Mouse (Mus musculus): ENCODE data around the gene Lpin2.
A peak's percentile ranks its signal among the peaks of the same experiment; 100 is the strongest.

Lpin2 gene

DNA sequence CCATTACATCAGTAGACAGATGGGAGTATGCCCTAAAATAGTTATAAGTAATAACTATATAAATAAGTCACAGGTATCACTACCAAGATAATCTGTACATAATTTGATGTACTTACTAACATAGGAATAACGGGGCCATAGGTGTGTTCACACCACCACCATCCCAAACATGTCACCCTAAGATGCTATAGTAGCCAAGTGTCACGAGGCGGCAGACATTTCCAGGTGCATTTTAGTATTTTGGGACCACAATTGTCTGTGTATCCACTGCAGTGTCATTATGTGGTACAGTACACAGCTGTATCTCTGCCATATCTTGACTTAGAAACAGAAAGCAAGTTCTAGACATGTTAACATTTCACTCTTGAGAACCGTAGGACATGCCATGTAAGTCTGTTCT lies 50.9 kb downstream of the Lpin2 start:
- no peak for DNase-seq

DNA sequence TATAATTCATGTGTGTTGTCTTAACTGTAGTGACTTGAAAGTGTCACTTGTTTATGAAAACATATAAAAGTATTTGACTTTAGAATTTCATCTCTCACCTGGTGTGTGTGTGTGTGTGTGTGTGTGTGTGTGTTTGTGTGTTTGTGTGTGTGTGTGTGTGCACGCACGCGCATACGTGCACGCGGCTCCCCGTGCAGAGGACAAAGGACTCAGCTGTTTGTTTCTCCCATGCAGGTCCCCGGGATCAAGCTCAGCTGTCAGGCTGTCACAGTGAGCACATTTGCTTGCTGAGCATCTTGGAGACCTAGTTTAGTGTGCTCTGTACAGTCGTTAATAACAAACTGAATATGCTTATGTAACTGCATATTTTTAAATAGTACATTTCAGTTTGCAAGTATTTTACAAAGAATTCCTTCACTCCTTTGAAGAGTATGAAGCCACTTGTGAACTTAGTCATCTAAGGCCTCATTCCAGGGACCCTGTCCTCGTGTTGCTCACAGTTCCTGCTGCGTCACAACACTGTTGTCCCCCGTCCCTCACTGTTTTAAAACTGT lies 51.8 kb downstream of the Lpin2 start:
- no peak for DNase-seq

DNA sequence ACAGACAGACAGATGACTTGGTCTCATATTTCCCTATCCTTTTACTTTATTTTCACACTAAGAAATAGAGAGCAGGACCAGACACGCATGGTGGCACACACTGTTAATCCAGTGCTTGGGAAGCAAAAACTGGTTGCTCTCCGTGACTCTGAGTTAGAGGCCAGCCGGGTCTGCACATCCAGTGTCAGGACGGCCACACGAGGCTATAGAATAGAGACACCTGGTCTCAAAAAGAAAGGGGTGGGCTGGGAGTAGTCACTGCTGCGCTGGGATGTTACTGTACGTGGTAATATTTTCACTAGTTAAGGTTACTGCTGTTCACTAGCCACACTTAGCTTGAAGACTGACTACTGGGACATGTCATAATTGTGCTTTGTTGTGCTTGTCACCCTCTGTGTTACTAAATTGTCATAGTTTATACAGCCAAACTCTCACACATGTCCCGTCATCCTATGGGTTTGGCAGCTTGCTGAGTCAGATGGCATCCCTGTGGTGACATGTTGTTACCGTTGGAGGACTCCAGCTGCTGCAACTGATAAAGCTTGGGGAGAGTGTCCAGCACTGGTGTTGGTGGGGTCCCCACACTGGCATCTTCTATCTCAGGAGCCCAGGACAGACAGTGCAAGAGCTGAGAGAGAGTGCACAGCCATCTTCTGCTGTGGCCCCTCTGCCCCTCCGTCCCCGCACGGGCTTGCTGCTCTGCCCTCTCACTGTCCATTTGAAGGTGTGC lies 53.0 kb downstream of the Lpin2 start:
- DNase-seq, result no peak

DNA sequence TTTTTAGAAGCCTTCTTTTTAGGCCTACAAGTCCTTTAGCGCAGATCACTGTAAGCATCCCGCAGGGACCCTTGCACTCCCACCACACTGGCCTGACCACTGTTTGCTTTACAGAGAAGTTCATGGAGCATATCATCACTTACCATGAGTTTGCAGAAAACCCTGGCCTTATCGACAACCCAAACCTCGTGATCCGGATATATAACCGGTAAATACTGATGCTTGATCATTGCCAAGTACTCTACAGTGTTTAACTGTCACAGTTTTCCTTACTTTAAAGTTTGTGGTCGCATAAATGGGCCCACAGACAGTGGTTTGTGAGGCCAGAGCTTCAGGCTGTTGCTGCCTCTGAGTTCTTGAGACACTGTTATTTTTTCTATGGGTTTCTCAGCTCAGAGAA lies 56.1 kb downstream of the Lpin2 start:
- no peak for DNase-seq

DNA sequence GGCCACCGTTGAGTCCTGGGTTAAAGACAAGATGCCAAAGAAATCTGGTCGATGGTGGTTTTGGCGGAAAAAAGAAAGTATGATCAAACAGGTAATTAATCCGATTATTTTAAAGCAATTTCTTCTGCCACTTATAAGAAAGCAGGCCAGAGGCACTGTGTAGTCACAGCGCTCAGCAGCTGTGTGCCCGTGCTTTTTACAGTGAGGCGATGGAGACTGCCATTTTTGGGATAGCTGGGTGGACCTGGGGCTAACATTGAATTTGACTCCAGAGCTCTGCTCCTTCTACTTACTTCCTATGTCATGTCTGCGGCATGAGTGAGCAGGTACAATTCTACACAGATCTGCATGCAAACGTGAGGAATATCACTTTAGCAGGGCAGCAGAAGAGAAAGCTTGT lies 58.5 kb downstream of the Lpin2 start:
- DNase-seq, result no peak

DNA sequence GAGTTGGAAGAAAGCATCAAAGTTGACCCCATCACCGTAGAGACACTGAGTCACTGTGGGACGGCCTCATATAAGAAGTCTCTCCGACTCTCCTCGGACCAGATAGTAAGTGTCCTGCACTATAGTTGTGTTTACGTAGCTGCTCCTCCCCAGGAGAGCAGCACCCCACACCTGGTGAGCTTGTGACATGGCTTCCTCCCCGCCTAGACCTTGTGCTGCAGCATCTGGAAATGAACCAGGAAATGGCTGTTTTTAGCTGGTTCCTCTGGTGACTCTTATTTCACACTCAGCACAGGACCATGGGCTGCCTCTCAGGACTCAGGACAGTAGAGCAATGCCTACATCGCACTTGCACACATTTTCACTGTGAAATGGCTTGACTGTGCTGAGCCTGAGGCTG lies 60.3 kb downstream of the Lpin2 start:
- no peak for DNase-seq

DNA sequence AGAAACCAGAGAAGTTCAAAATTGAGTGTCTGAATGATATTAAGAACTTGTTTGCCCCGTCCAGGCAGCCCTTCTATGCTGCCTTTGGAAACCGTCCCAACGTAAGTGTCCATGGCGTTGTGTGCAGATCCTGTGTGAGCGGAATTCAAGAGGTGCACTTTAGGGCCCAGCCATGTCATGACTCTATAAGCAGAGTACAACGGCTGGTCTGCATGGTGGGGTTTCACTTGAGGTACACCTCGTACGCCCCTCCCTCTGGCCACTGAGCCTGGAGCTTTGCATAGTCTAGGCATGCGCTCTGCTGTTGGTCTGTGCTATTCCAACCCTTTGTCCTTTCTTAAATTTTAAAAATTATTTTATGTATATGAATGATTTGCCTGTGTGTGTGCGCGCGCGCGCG lies 62.8 kb downstream of the Lpin2 start:
- no peak for DNase-seq

DNA sequence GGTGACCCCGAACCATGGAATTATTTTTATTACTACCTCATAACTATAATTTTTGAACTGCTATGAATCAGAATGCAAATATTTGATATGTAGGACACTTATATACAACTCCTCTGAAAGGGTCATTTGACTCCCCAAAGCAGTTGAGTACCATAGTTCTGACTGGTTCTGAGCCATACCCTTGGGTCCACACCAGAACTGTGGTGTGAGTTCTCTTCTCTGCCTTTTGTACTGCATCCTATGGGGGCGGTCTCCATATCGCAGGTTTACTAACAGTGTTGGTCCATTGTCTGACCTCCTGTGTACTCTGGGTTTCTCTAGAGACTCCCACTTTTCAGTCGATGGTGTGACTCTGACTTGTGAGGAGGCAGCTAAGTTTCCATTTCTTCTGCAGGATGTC lies 63.7 kb downstream of the Lpin2 start:
- DNase-seq, result no peak

DNA sequence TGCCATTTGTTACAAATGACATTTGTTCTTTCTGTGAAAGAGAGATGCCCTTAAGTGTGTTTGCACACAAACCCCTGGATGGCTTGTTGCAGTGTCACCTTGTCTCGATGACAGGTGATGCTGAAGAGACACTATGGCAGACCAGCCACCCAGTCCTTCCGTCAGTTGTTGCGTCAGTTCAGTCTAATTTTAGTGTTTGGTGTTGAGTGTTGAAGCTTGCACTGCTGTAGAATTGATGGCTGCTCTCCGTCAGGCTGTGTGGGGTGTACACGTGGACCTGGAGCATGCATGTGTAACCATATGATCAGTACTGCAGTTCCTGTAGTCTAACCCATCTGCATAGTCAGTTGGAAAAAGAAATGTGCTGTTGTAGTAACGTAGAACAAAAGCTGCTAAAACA lies 66.6 kb downstream of the Lpin2 start:
- DNase-seq, result no peak

DNA sequence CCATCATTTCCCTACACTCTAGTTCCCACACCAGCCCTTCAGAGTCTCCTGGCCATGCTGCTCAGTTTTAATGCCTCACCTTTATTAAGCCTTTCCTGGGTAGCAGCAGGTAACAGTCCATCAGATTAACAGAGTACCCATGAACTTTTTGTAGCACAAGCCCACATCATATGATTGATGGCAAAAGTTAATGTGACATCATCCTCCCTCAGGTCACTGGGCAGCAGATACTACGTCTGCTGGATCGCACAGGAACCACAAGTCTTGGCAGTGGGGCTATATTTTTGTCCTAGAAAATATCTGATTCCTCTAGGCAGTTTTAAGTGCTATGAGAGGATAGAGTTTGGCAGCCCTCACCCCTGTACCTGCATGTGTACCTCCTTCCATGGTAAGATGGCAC lies 67.7 kb downstream of the Lpin2 start:
- no peak for DNase-seq

DNA sequence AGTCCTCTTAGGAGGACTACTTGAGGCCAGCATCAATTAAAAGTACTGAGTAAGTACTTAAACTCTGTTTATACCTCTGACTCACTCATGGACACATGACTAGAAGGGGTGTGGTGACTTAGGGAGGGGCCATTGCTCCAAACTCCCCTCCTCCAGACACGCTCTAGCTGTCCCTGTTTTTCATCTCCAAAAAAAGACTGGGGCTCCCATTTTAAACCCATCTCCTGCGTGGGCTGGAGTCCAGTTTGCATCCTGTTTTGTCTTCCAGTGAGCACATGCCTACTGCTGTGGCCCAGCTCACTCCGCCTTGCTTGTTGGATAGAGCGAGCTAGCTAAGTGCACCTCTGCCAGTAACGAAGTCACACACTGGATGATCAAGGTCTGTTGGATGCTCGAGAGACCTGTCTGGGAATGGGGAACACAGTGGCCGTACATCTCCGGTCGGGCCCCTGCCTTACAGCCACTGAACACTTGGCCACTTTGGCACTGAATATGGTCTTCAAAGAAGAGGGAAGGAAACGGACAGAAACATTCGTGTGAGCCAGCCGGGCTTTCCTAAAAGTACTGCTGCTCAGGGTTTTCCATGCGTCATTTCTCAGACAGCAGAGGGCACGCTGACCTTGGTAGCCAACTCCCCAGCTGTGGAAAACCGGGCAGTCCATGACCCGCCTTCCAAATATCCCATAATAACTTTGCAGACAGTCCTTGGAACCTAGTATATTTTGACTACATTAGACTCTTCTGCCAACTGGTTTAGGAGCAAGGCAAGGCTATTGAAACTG lies 68.7 kb downstream of the Lpin2 start:
- DNase-seq, result no peak

DNA sequence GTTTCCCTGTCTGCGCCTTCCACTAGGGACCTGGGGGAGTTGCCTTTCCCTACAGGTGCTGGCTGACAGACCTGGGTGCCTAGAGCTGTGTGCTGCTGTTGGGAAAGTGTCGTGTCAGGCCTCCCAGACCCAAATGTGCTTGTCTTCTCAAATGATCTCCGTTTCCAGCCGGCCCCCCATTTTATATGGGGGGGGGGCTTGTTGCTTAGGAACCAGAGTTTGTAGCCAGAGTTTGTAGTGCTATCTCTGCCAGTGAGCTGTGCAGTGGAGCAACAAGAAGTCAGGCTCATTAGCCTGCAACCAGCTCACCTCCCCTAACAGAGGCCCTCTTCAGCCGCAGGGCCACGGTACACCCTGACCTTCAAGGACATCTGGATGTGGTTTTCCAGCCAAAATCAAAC lies 69.2 kb downstream of the Lpin2 start:
- no peak for DNase-seq

DNA sequence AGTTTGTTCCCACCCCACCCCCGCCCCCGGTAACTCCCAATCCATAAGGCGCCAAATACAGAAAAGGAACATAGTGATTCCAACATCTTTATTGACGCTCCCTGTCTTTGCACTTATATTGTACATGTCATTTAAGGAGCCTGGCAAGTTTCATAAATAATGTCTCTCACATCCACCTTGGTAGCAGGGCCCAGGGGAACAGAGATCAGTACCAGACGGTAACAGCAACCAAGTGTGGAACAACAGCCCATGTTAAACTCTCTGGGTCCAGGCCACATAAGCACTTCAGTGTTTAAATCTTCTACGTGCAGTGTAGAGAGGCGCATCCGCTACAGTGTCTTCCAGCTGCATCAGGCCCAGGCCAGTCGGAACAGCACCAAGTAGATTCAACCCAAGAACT lies 69.7 kb downstream of the Lpin2 start:
- DNase-seq, result no peak

DNA sequence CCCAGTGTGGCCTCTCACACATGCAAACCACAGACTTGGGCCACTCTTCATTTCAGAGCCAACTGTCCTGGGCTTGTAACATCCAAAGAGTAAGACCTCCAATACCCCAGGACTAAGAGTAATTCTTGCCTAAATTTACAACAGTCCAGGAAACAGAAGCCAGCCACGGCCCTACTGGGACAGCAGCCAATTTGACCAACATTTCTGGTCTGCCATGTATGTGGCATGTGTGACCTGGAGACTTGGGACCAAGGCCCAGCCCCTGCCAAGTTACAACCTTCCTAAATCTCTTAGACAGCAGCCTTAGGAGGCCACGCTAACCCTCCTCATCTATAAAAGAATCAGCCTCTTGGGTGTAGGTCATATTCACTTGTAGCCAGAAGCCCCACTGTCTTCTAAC lies 71.0 kb downstream of the Lpin2 start:
- no peak for DNase-seq

DNA sequence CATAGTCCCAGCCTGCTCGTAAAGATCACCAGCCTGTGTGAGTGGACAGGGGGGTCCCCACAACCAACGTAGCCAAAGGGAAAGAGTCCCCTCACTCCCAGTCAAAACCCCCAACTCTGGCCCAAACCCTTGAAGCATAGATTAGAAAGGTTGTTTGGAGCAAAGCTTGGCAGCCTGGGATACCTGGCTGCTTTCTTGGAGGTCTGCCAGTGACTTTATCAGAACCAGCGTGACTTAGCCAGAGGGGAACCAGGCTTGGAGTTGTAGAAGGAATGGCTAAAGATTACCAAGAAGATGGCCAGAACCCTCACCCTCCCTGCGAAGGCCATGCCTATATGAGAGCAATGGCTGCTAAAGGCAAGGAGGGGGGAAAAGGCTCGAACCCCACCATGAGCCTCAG lies 71.7 kb downstream of the Lpin2 start:
- no peak for DNase-seq

DNA sequence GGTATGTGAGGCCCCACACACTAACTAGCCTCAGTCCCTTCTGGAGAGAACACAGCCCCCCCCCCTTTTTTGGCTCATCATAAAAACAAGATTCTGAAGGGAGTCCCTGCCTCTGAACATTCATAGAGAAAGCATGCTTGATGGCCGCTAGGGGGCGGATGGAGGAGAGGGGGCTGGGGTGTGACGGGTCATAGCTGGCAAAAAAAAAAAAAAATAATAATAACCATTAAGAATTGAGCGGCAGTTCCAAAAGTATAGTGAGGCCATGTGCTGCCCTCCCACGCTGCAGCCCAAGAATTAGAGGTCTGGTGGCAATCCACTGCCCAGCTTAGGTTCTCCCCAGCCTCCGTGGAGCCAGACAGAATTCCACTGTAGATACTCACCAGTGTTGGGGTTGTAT lies 72.4 kb downstream of the Lpin2 start:
- peak in 1 of 2 experiments; percentile 54 for DNase-seq

DNA sequence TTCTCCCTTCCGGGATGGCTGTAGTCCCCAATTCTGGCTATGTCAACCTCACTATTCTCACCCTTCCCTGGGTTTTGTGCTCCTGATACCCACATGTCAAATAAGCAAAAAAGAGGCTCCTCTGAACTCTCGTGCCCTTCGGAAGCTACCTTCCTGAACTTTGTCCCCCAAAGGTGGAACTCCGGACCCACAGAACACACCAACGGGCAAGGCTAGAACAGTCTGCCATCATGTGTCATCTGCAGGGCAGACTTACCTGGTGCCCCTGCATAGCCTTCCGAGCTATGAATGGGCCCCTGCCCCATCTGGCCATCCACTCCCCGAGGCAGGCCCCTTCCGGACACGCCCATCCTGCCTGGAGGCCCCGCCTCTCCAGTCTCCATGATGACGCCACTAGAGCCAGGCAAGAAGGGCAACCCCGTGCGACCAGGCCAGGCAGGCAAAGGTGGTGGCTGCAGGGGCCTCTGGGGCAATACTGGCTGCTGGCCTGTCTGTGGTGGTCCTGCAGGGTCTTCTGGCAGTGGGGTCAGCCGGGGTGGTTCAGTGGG lies 73.8 kb downstream of the Lpin2 start:
- no peak for DNase-seq

DNA sequence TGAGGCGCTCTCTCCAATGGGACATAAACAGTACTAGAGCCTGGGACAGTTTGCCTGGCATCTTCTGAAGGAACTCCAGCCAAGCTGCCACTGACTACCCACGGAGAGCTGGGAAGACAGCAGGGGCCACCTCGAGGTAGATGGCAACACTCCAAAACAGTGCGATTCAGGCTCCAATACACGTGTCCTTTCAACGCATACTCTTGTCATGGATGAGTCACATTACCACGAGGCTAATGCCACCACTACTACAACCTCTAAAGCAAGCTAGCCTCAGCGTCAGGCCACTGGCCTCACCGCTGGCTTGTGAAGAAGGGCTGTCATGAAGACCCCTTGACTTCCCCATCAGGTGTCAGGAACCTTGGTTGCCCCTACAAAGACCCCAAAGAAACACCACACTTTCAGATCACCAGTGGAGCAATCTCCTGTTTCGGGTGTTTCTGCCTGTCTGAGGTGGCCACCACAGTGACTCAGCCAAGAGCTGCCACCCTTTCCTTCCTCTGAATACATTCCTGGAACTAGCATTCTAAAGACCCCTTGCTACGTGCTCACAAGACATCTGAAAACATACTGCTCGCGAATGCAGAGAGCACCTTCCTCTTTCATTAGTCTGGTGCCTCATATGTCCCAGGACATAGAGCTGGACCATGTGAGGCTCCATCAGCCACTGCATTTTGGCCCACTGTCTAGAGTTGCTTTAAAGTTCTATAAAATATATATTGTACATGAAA lies 74.6 kb downstream of the Lpin2 start:
- DNase-seq, result no peak

DNA sequence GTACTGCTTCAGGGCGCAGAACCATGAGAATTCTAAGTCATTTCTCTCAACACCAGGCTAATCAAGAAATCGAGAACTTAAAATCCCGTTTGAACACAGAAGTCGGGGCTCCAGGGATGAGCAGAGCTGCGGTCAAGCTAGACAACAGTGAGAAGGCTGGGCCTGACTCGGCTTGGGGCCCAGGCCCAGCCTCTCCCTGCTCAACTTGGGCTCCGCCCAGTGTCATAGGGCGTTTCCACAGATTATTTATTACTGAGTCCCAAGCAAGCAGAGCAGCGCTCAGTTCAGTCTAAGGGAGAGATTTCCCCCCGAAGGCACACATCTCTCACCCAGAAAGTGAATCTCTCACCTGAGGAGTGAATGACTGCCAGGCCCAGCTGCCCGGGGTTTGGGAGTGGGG lies 77.4 kb downstream of the Lpin2 start:
- no peak for DNase-seq

DNA sequence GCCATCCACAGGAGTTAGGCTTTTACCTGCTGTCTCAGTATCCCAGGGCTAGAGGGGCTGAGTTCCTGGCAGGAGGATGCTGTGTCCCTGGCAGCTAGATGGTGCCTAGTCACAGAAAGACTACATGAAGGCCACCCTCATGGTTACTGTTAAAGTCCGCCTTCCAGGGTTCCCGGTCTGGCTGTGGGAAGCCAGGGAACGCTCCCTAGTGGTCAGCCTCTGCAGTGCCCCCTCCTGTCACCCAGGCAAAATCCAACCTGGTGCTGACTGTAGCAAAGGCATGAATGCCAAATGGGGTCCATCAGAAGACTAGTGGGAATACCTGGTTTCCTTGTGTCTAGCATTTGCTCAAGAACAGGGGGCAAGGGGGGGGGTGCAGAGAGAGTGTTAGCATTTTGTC lies 78.3 kb downstream of the Lpin2 start:
- no peak for DNase-seq

DNA sequence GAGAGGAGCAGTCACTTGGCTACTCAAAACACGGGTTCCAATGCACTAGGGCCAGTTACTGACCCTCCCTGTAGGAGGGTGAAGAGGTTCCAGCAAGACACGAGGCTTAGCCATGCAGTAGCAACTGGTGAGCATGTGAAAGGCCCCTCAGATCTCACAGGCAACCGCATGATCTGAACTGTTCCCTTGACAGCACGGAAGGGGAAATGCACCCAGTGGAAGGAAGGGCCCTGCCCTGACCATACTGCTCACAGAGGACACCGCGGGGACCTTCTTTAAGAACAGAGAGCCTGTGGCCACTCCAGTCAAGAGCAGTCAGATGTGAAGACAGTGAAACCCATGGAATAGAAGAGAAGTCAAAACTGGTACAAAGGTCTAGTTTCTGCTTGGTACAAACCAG lies 80.8 kb downstream of the Lpin2 start:
- peak in 1 of 2 experiments; percentile 19 for DNase-seq

DNA sequence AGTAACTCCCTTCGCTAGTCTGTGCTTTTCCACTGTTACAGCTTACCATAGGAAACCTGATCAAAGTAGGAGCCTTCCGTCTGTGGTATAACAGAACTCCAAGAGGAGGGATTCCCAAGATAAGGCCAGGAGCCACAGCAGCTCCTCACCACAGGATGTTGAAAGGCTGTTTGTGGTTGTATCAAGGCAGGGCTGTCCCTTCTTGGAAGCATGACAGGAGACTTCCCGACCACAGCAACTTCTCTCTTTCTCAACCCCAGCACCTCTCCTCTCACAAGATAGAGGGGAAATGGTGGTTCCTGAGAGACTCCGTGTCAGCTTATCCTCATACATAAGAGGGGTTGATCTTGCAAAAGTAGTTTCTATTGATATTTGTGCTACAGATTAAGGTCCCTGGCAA lies 82.4 kb downstream of the Lpin2 start:
- DNase-seq, result no peak

DNA sequence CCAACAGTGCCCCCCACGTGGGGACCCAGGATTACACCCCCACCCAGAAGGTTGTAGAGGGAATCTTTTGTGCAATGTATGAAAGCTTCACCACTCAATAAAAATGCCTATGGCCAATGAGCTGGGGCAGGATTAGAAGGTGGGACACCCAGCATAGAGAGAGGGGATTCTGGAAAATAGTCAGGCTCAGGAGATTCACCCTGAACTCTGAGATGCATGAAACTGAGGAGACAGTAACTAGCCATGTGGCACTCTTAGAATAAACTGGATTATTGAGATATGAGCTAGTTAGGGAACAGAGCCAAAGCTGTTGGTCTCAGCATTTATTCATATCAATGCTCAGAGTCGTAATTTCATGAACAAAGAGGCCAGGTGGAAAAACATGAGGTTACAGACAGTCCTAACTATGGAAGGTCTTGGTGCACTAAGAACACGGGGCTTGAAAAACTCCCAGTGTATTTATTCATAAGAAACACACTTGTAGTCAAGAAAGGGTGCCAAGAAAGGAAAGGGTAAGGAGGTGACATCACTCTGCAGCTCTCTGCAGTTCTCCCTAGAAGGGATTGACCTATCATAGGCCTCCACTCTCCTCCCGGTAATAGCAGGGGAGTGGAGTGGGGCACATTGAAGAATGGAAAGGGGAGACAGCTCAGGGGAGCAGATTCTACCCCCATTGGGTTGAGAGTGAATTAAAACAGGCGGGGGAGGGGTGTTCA lies 83.1 kb downstream of the Lpin2 start:
- no peak for DNase-seq

Measured in spleen, adult 18-20 months (tissue).